Mouse (Mus musculus) heart, embryonic 12.5 days (tissue): ENCODE results near the gene Pdcl2. TPM values are rescaled to one million over a fixed set of nuclear protein-coding genes. Genes with fewer than 3 reads are reported as not detected.

Experiments used
- ATAC-seq: fragments of 200-750 bp; cut with Nextera tagmentation; 2 replicates; pipeline ENCODE4 v1.8.0; 2017; ENCODE audit warnings: moderate TSS enrichment, moderate library complexity; ENCODE audit not compliant: insufficient number of reproducible peaks, low FRiP score
- H3K27ac ChIP-seq: fragments of 300-500 bp; sonication (generic); 2 replicates; pipeline ENCODE4 v1.5.1; 2016; ENCODE audit warnings: mild to moderate bottlenecking, moderate library complexity; ENCODE audit not compliant: poor library complexity, severe bottlenecking
- H3K27me3 ChIP-seq: fragments of 300-500 bp; sonication (generic); replicated peaks from 2 replicates; pipeline ENCODE4 v1.6.1; 2016; ENCODE audit warnings: mild to moderate bottlenecking, moderate library complexity
- H3K36me3 ChIP-seq: fragments of 300-500 bp; sonication (generic); 2 replicates; pipeline ENCODE4 v1.6.1; 2016; ENCODE audit warnings: mild to moderate bottlenecking, moderate library complexity
- H3K4me1 ChIP-seq: fragments of 300-500 bp; sonication (generic); replicated peaks from 2 replicates; pipeline ENCODE4 v1.6.1; 2016; ENCODE audit warnings: mild to moderate bottlenecking
- H3K4me2 ChIP-seq: fragments of 300-500 bp; sonication (generic); 2 replicates; pipeline ENCODE4 v1.6.1; 2016; ENCODE audit warnings: mild to moderate bottlenecking, moderate library complexity
- H3K4me3 ChIP-seq: fragments of 300-500 bp; sonication (generic); 2 replicates; pipeline ENCODE4 v1.5.1; 2016; ENCODE audit warnings: mild to moderate bottlenecking
- H3K9ac ChIP-seq: fragments of 300-500 bp; sonication (generic); 2 replicates; pipeline ENCODE4 v1.6.1; 2016; ENCODE audit warnings: mild to moderate bottlenecking, moderate library complexity
- H3K9me3 ChIP-seq: fragments of 300-500 bp; sonication (generic); replicated peaks from 2 replicates; pipeline ENCODE4 v1.6.1; 2016; ENCODE audit warnings: mild to moderate bottlenecking, moderate library complexity
- WGBS: fragments of 180-500 bp; shearing (Covaris S2); methylation state at CpG from one replicate; pipeline ENCODE4 v1.1.7; 2016; 5-methylcytosine and 5-hydroxymethylcytosine counted together
- polyA plus RNA-seq: library from polyadenylated mRNA; unstranded; fragments of >200 nt; fragmentation: Nextera tagmentation; extraction: Ambion mirVana; gene quantifications from 2 replicates; pipeline ENCODE4 v1.2.1, GENCODE M21; 2016

Gene Pdcl2
- not detected in 2 replicates for polyA plus RNA-seq

GRCm38 (mm10) chr5:76330953-76331352 is at the start of gene Pdcl2:
TSS of gene Pdcl2 (minus strand) at chr5:76331156.
- Histone ChIP-seq H3K4me3 (no peak within 1 kb of the TSS), H3K4me1 (no peaks in the 10 kb centered on the region), H3K27ac (no peak within 1 kb of the TSS), H3K9me3 (no peaks in the 10 kb centered on the region), H3K4me2 (no peak within 1 kb of the TSS), H3K9ac (no peak within 1 kb of the TSS), H3K27me3 (no peaks in the 10 kb centered on the region), H3K36me3 (no peaks in the 10 kb centered on the region)
- 86% methylated on average over 7 of the region's 7 CpGs for WGBS
- ATAC-seq = no peak

GRCm38 (mm10) chr5:76379216-76379615 is 48.3 kb upstream of the Pdcl2 start:
- H3K27me3 ChIP-seq = no peaks in the 10 kb centered on the region
- no peak overlapping the region for H3K9ac ChIP-seq
- WGBS = 28% methylated on average over 3 of the region's 3 CpGs
- H3K4me3 ChIP-seq = no peak overlapping the region
- no peak for ATAC-seq
- H3K36me3 ChIP-seq = no peaks in the 10 kb centered on the region
- no peak overlapping the region for H3K27ac ChIP-seq
- H3K9me3 ChIP-seq = no peaks in the 10 kb centered on the region
- 0 out of 2 replicates have a peak, but pooled peaks cover 8% of the 10 kb centered on the region for H3K4me1 ChIP-seq
- H3K4me2 ChIP-seq = no peak overlapping the region

- Histone ChIP-seq H3K9ac (no peak overlapping the region), H3K4me2 (no peak overlapping the region), H3K9me3 (no peaks in the 10 kb centered on the region), H3K27ac (no peak overlapping the region), H3K4me3 (no peak overlapping the region), H3K4me1 (peaks cover 3% of the 10 kb centered on the region; the same call in 1 of the 2 replicates), H3K27me3 (peaks cover 11% of the 10 kb centered on the region), H3K36me3 (no peaks in the 10 kb centered on the region)
- 57% methylated on average over 8 of the region's 8 CpGs for WGBS
- no peak for ATAC-seq
These were observed 38.4 kb upstream of the Pdcl2 start for GRCm38 (mm10) chr5:76369215-76369840.

GRCm38 (mm10) chr5:76365406-76365805 is 34.5 kb upstream of the Pdcl2 start:
- peaks cover 41% of the 10 kb centered on the region for H3K27me3 ChIP-seq
- 53% methylated on average over 5 of the region's 5 CpGs for WGBS
- ATAC-seq = no peak
- no peaks in the 10 kb centered on the region for H3K9me3 ChIP-seq
- H3K4me2 ChIP-seq = no peak overlapping the region
- H3K4me3 ChIP-seq = no peak overlapping the region
- H3K36me3 ChIP-seq = no peaks in the 10 kb centered on the region
- peaks cover 12% of the 10 kb centered on the region for H3K4me1 ChIP-seq
- no peak overlapping the region for H3K27ac ChIP-seq
- no peak overlapping the region for H3K9ac ChIP-seq

- Histone ChIP-seq H3K4me2 (peak within 1 kb of the TSS; percentile 76), H3K9me3 (no peaks in the 10 kb centered on the region), H3K27ac (no peak within 1 kb of the TSS), H3K9ac (peak within 1 kb of the TSS; percentile 53), H3K36me3 (no peaks in the 10 kb centered on the region), H3K4me3 (peak within 1 kb of the TSS; percentile 44), H3K4me1 (peaks cover 12% of the 10 kb centered on the region), H3K27me3 (peaks cover 41% of the 10 kb centered on the region)
- no peak for ATAC-seq
- WGBS = 5% methylated on average over 32 of the region's 35 CpGs
These were observed 32.6 kb upstream of the Pdcl2 start, which contains the start of gene Nmu for GRCm38 (mm10) chr5:76363453-76364104. TSS of gene Nmu (minus strand) at chr5:76363788.

GRCm38 (mm10) chr5:76360786-76361185 is 29.8 kb upstream of the Pdcl2 start:
- H3K9ac ChIP-seq = no peak overlapping the region
- H3K27ac ChIP-seq = no peak overlapping the region
- H3K4me1 ChIP-seq = peaks cover 12% of the 10 kb centered on the region
- no peaks in the 10 kb centered on the region for H3K9me3 ChIP-seq
- no peak for ATAC-seq
- H3K4me3 ChIP-seq = no peak overlapping the region
- H3K36me3 ChIP-seq = no peaks in the 10 kb centered on the region
- no peak overlapping the region for H3K4me2 ChIP-seq
- 83% methylated on average over 4 of the region's 4 CpGs for WGBS
- H3K27me3 ChIP-seq = peaks cover 41% of the 10 kb centered on the region

- H3K27ac ChIP-seq = no peak overlapping the region
- H3K36me3 ChIP-seq = no peaks in the 10 kb centered on the region
- H3K4me2 ChIP-seq = no peak overlapping the region
- 50% methylated on average over 1 of the region's 1 CpGs for WGBS
- peaks cover 37% of the 10 kb centered on the region for H3K27me3 ChIP-seq
- H3K9ac ChIP-seq = no peak overlapping the region
- no peaks in the 10 kb centered on the region for H3K9me3 ChIP-seq
- no peak overlapping the region for H3K4me3 ChIP-seq
- ATAC-seq = no peak
- H3K4me1 ChIP-seq = peaks cover 12% of the 10 kb centered on the region
These were observed 29.1 kb upstream of the Pdcl2 start for GRCm38 (mm10) chr5:76360057-76360456.

GRCm38 (mm10) chr5:76351953-76352611 is 21.1 kb upstream of the Pdcl2 start:
- WGBS = 74% methylated on average over 7 of the region's 7 CpGs
- Histone ChIP-seq H3K27me3 (no peaks in the 10 kb centered on the region), H3K4me2 (no peak overlapping the region), H3K36me3 (no peaks in the 10 kb centered on the region), H3K9ac (no peak overlapping the region), H3K4me3 (no peak overlapping the region), H3K4me1 (no peaks in the 10 kb centered on the region), H3K9me3 (no peaks in the 10 kb centered on the region), H3K27ac (no peak overlapping the region)
- ATAC-seq = no peak

GRCm38 (mm10) chr5:76351537-76351936 is 20.6 kb upstream of the Pdcl2 start:
- no peak overlapping the region for H3K4me2 ChIP-seq
- no peak overlapping the region for H3K4me3 ChIP-seq
- no peaks in the 10 kb centered on the region for H3K27me3 ChIP-seq
- WGBS = 76% methylated on average over 5 of the region's 5 CpGs
- no peaks in the 10 kb centered on the region for H3K36me3 ChIP-seq
- no peaks in the 10 kb centered on the region for H3K9me3 ChIP-seq
- ATAC-seq = no peak
- no peaks in the 10 kb centered on the region for H3K4me1 ChIP-seq
- no peak overlapping the region for H3K27ac ChIP-seq
- H3K9ac ChIP-seq = no peak overlapping the region

GRCm38 (mm10) chr5:76346137-76346536 is 15.2 kb upstream of the Pdcl2 start:
- no peak overlapping the region for H3K9ac ChIP-seq
- no peaks in the 10 kb centered on the region for H3K36me3 ChIP-seq
- H3K9me3 ChIP-seq = no peaks in the 10 kb centered on the region
- no peak overlapping the region for H3K4me3 ChIP-seq
- H3K27ac ChIP-seq = no peak overlapping the region
- 63% methylated on average over 2 of the region's 2 CpGs for WGBS
- no peak overlapping the region for H3K4me2 ChIP-seq
- no peaks in the 10 kb centered on the region for H3K27me3 ChIP-seq
- ATAC-seq = no peak
- H3K4me1 ChIP-seq = no peaks in the 10 kb centered on the region

- no peaks in the 10 kb centered on the region for H3K27me3 ChIP-seq
- no peak overlapping the region for H3K9ac ChIP-seq
- H3K27ac ChIP-seq = no peak overlapping the region
- WGBS = 72% methylated on average over 2 of the region's 2 CpGs
- no peak overlapping the region for H3K4me2 ChIP-seq
- H3K4me1 ChIP-seq = no peaks in the 10 kb centered on the region
- H3K36me3 ChIP-seq = no peaks in the 10 kb centered on the region
- no peak overlapping the region for H3K4me3 ChIP-seq
- ATAC-seq = no peak
- H3K9me3 ChIP-seq = no peaks in the 10 kb centered on the region
These were observed 10.0 kb upstream of the Pdcl2 start for GRCm38 (mm10) chr5:76340931-76341330.
